Mouse (Mus musculus) bone marrow macrophage, adult 2 months (primary cell): Measurements from ENCODE around the gene Fam187a. TPM values are rescaled to one million over a fixed set of nuclear protein-coding genes. Genes with fewer than 3 reads are reported as not detected.

Experiments
- H3K27ac ChIP-seq: 2 replicates; pipeline ENCODE4 v1.5.1; 2012; ENCODE audit warnings: low read depth, low read length; ENCODE audit not compliant: insufficient read depth
- H3K4me1 ChIP-seq: 2 replicates; pipeline ENCODE4 v1.6.1; 2012; ENCODE audit warnings: low read length; ENCODE audit not compliant: control insufficient read depth, insufficient read depth
- H3K4me3 ChIP-seq: 2 replicates; pipeline ENCODE4 v1.5.1; 2012; ENCODE audit warnings: mild to moderate bottlenecking, low read length, moderate library complexity; ENCODE audit not compliant: insufficient read depth
- CTCF ChIP-seq: IDR thresholded peaks from 2 replicates; pipeline ENCODE4 v1.5.1; 2012; ENCODE audit warnings: low read depth, mild to moderate bottlenecking, low read length, moderate library complexity
- POLR2A ChIP-seq: IDR thresholded peaks from 2 replicates; pipeline ENCODE4 v1.6.1; 2012; ENCODE audit warnings: mild to moderate bottlenecking, low read depth, low read length, borderline replicate concordance
- polyA plus RNA-seq: library from polyadenylated mRNA; stranded (reverse); fragments of >200 nt; gene quantifications from 2 replicates; pipeline ENCODE4 v1.2.4, GENCODE M21; 2012; ENCODE audit not compliant: missing spikeins, insufficient read depth, insufficient read length

The Fam187a gene
- polyA plus RNA-seq, result not detected in 2 replicates

DNA sequence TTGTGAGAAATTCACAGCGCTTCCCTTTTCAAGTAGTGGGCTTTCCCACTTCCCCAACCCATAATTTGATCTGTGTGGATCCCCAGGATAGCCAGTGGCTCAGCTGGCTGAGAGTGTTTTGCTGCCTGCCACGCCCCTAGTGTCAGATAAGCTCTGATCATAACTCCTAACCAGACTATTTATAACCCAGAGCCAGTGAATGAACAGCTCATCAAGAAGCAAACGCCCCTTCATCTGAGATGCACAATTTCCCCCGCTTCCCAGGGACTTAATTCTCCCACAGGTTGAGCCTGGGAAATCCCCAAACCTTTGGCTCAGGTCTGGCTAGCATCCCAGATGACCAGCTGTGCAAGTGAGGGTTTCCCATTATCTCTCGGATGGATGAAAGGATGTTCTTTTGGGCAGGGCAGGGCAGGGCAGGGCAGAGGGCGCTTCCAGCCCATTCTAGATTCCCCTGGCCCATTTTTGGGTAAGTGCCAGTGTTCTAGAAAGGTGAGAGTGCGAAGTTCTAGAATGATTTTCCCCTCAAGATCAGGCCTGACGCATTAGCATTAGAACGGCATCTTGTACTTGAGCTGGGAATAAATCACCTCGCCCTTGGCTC is at the start of gene Fam187a:
Fam187a (plus strand) TSS at position 554 of the 604 bp plus-strand sequence.
- TF ChIP-seq POLR2A (no peak), CTCF (no peak)
- H3K4me3 ChIP-seq, result no peak within 1 kb of the TSS
- H3K27ac ChIP-seq, result no peak within 1 kb of the TSS
- peaks cover 6% of the 10 kb centered on the region for H3K4me1 ChIP-seq

DNA sequence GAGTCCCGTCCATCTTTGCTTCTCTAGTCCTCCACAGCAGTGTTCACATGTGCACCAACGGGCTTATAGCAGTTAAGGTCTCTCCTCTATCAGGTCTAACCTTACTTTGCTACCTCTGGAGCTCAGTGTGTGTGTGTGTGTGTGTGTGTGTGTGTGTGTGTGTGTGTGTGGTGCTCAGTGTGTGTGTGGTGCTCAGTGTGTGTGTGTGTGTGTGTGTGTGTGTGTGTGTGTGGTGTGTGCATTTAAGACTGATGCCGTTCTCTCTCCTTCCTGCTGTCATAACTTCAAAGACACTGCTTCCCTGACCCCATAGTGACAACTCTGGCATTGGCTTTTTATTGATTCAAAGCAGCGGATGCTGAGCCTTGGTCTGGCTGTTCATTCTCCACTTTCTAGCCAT is 49.4 kb upstream of the Fam187a start, which contains the start of gene Higd1b:
Higd1b (plus strand) TSS at position 301 of the 400 bp plus-strand sequence.
- Histone ChIP-seq H3K27ac (no peak within 1 kb of the TSS), H3K4me3 (no peak within 1 kb of the TSS), H3K4me1 (0 out of 2 replicates have a peak, but pooled peaks cover 2% of the 10 kb centered on the region)
- TF ChIP-seq POLR2A (no peak), CTCF (no peak)

DNA sequence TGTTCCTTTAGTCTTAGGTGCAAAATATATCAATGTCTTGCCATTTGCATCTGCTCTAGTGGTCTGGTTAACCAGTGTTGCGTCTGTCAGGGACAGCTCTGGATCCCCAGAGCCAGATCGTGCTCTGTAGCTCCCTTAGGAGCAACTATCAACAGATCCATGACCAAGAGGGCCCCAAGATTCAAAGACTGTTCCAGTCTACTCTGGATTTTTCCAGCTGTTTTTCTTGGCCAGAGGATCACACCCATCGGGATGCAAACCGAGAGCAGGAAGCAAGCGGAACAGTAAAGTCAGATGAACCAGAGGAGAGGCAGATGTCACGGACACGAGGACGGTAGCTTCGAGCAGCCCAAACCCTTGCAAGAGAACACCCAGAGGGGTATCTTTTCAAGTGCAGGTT is 48.8 kb upstream of the Fam187a start:
- Histone ChIP-seq H3K27ac (no peak overlapping the region), H3K4me3 (no peak overlapping the region), H3K4me1 (0 out of 2 replicates have a peak, but pooled peaks cover 2% of the 10 kb centered on the region)
- TF ChIP-seq CTCF, result no peak
- no peak for TF ChIP-seq POLR2A

DNA sequence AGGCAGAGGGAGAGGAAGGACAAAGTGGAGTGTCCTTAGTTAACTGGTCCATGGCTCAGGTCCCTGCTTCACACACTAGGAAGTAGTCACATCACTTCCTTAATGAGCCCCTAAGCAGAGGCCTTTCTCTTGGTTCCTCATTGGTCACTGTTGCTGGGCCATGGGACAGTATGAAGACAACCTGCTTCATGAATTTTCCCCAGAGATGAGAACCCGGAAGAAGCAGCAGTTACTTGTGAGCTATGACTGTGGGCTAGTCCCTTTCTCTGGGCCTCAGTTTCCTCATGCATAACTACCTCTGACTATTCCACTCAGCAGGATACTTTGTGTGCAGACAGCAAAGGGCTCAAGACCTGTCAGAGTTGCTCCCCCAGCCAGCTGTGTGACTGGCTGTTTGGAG is 47.6 kb upstream of the Fam187a start:
- H3K27ac ChIP-seq, result no peak overlapping the region
- H3K4me1 ChIP-seq, result 0 out of 2 replicates have a peak, but pooled peaks cover 2% of the 10 kb centered on the region
- no peak overlapping the region for H3K4me3 ChIP-seq
- TF ChIP-seq CTCF (no peak), POLR2A (no peak)

DNA sequence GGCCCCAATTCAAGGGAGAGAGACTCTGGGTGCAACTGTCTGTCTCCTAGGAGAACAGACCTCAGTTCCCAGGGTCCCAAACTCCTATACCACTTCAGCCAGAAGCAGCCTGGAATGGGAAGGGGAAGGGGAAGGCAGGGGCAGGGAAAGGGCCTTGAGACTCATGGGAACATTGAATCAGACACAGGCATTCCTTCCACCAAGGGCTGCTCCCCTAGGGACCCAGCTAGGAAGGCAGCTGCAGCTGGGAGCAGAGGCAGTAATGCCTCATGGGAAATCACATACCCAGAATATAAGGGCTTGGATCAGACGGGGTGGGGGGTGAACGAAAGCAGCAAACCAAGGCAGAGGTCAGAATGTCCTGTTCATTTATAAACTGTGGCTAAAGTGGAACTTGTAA is 46.8 kb upstream of the Fam187a start:
- 0 out of 2 replicates have a peak, but pooled peaks cover 2% of the 10 kb centered on the region for H3K4me1 ChIP-seq
- H3K4me3 ChIP-seq, result no peak overlapping the region
- TF ChIP-seq POLR2A (no peak), CTCF (no peak)
- no peak overlapping the region for H3K27ac ChIP-seq

DNA sequence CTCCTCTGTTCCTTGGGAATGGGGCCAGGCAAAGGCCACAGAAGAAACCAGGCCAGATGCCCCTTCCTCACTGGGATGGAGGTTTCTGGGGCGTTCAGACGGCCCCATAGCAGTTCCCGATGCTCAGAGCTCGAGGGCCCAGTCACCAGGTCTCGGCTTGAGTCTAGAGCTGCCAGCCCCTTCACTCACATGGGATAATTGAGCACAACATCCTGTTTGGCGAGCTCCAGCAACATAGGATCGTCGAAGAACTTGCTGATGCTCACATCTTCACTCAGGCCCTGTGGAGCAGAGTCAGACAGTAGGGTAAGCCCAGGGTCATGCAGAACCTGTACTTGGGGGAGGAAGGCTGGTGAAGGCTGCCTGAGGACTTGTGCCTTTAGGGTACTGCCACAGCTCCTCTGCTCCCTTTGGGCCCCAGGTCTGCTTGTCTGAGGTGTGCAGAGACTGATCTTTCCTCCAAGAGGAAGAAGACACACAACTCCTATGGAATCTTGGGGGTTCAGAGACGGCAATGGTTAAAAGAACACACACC is 46.3 kb upstream of the Fam187a start:
- Histone ChIP-seq H3K4me1 (0 out of 2 replicates have a peak, but pooled peaks cover 2% of the 10 kb centered on the region), H3K4me3 (no peak overlapping the region), H3K27ac (no peak overlapping the region)
- TF ChIP-seq POLR2A (no peak), CTCF (no peak)

DNA sequence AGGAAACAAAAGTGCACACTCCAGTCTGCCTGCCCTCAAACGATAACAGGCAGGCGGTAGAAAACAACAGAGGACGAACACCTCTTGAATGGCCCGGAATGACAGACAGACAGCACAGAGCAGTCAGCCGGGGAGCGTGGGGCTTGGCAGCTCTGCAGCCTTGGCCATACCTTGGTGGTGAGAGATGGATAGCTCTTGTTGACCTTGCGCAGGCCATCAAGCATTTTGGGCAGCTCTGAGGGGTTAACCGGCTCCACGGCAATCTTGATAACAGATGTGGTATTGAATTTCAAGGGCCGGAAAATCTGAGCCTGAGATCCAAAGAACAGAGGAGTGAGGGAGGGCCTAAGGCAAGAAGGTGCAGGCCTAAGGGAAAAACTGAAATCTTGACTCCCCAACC is 39.0 kb upstream of the Fam187a start:
- TF ChIP-seq POLR2A, result no peak
- TF ChIP-seq CTCF, result no peak
- no peaks in the 10 kb centered on the region for H3K4me1 ChIP-seq

DNA sequence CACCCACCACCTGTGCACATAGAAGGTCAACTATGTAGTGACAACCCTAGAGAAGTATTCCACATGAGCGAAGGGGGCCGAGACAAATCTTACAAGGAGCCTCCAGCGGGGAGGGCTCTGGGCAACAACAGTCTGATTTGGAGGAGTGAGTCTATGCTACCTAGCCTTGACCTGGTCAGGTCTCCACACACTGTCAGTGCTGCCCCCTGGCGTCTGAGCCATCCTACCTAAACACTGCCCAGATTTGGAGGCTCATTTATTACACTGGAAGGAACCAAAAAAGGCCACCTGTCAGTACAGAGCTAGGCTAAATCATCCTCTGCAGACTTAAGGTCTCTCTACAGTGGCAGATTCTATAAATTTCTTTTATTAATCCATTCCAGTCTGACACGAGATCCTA is 33.1 kb upstream of the Fam187a start:
- Histone ChIP-seq H3K4me3 (no peak overlapping the region), H3K4me1 (no peaks in the 10 kb centered on the region), H3K27ac (no peak overlapping the region)
- TF ChIP-seq CTCF (no peak), POLR2A (no peak)

More for the DNA sequence above, 39.0 kb upstream of the Fam187a start:
- Histone ChIP-seq H3K27ac (no peak overlapping the region), H3K4me3 (no peak overlapping the region)

DNA sequence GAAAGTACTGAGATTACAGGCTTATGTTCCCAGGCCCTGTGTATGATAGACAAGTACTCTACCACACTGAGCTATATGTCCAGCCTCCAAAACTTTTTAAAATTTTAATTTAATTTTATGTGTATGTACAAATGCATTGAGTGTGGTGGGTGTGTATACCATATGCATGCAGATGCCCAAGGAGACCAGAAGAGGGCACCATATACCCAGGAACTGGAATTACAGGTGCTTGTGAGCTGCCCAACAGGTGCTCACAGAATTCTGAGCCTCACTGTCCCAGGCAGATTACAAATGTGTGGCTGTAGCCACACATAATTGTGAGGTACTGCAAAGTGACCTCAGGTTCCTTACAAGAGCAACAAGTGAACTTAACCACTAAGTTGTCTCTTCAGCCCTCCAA is 31.2 kb upstream of the Fam187a start:
- H3K4me3 ChIP-seq, result no peak overlapping the region
- no peaks in the 10 kb centered on the region for H3K4me1 ChIP-seq
- TF ChIP-seq CTCF (peak; percentile 38; the same call in 1 of the 2 replicates), POLR2A (no peak)
- H3K27ac ChIP-seq, result no peak overlapping the region

DNA sequence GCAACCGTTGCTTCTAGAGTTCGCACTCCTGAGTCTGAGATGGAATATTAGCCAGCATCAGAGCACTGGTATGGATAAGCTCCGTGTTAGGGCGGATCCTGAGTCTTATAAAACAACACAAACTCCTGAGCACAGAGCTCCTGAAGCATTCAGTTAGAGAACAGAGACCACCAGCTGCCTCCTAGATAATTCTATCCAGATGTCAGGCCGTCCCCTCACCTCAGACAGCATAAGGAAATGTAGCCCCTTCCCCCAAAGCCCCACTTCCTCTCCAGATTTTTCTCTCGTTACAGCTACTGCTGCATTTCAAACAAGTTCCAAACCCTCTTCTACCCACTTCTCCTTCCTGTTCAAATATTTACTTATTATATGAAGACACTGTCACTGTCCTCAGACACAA is 29.0 kb upstream of the Fam187a start:
- no peak overlapping the region for H3K4me3 ChIP-seq
- no peak overlapping the region for H3K27ac ChIP-seq
- TF ChIP-seq CTCF (no peak), POLR2A (no peak)
- H3K4me1 ChIP-seq, result no peaks in the 10 kb centered on the region
